Mouse (Mus musculus) forebrain, embryonic 14.5 days (tissue): ENCODE results near the gene Plcb4. TPM values are rescaled to one million over a fixed set of nuclear protein-coding genes. Genes with fewer than 3 reads are reported as not detected.

Source experiments
- ATAC-seq: fragments of 200-750 bp; cut with Nextera tagmentation; 2 replicates; pipeline ENCODE4 v1.8.0; 2017; ENCODE audit warnings: mild to moderate bottlenecking, moderate library complexity
- DNase-seq: peaks from one replicate; pipeline ENCODE4 v3.0.0-alpha.2; 2015; ENCODE audit warnings: low spot score
- H3K27ac ChIP-seq: fragments of 300-500 bp; sonication (generic); 2 replicates; pipeline ENCODE4 v1.5.1; 2014; ENCODE audit warnings: low read depth, mild to moderate bottlenecking, control low read depth, low read length, moderate library complexity
- H3K27me3 ChIP-seq: fragments of 300-500 bp; sonication (generic); replicated peaks from 2 replicates; pipeline ENCODE4 v1.6.1; 2014; ENCODE audit warnings: low read length, control low read depth, mixed read lengths; ENCODE audit not compliant: control insufficient read depth, insufficient read depth
- H3K36me3 ChIP-seq: fragments of 300-500 bp; sonication (generic); 2 replicates; pipeline ENCODE4 v1.6.1; 2014; ENCODE audit warnings: low read length, control low read depth; ENCODE audit not compliant: control insufficient read depth, insufficient read depth
- H3K4me1 ChIP-seq: fragments of 300-500 bp; sonication (generic); 2 replicates; pipeline ENCODE4 v1.6.1; 2014; ENCODE audit warnings: antibody characterized with exemption, low read length, control low read depth; ENCODE audit not compliant: control insufficient read depth, insufficient read depth
- H3K4me2 ChIP-seq: fragments of 300-500 bp; sonication (generic); 2 replicates; pipeline ENCODE4 v1.6.1; 2014; ENCODE audit warnings: mild to moderate bottlenecking, control low read depth, low read length
- H3K4me3 ChIP-seq: fragments of 300-500 bp; sonication (generic); 2 replicates; pipeline ENCODE4 v1.5.1; 2014; ENCODE audit warnings: low read depth, low read length, control low read depth
- H3K9ac ChIP-seq: fragments of 300-500 bp; sonication (generic); 2 replicates; pipeline ENCODE4 v1.6.1; 2014; ENCODE audit warnings: mild to moderate bottlenecking, low read length, control low read depth, moderate library complexity
- H3K9me3 ChIP-seq: fragments of 300-500 bp; sonication (generic); replicated peaks from 2 replicates; pipeline ENCODE4 v1.6.1; 2016; ENCODE audit warnings: low read length, control low read depth, mixed read lengths; ENCODE audit not compliant: control insufficient read depth
- WGBS: fragments of 180-500 bp; shearing (Covaris S2); extraction: QIAGEN DNeasy Blood & Tissue Kit; methylation state at CpG from one replicate; pipeline ENCODE4 v1.1.7; 2014; 5-methylcytosine and 5-hydroxymethylcytosine counted together
- polyA plus RNA-seq: library from polyadenylated mRNA; unstranded; fragments of >200 nt; fragmentation: Nextera tagmentation; extraction: Ambion mirVana; gene quantifications from 2 replicates; pipeline ENCODE4 v1.2.1, GENCODE M21; 2014

Plcb4 gene
- polyA plus RNA-seq, 1 experiment from 2014 or later: 7.1 TPM

DNA sequence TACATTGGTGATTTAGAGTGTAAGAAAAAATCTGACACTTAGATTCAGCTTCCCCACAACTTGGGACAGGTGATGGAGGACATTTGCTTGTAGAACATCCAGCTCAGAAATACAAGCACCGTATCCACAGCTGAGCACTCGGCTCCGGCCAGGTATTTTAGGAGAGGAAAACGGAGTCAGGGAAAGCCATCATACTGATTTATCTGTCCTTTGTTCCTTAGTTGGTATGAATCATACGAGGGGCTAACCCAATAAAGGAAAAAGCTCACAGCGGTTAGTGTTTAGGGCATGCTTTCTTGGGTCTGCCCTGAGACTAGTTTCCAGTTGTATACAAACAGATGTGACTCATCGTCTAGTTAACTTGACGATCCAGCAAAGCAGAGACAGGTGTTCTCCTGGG, 110.9 kb downstream of the Plcb4 start:
- Histone ChIP-seq H3K27me3 (no peaks in the 10 kb centered on the region), H3K4me3 (no peak overlapping the region), H3K27ac (no peak overlapping the region), H3K9me3 (no peaks in the 10 kb centered on the region), H3K36me3 (no peaks in the 10 kb centered on the region), H3K4me2 (no peak overlapping the region), H3K4me1 (no peaks in the 10 kb centered on the region; the same call in 1 of the 2 replicates), H3K9ac (no peak overlapping the region)
- 93% methylated on average over 8 of the region's 8 CpGs for WGBS
- DNase-seq (no peak), ATAC-seq (no peak)

DNA sequence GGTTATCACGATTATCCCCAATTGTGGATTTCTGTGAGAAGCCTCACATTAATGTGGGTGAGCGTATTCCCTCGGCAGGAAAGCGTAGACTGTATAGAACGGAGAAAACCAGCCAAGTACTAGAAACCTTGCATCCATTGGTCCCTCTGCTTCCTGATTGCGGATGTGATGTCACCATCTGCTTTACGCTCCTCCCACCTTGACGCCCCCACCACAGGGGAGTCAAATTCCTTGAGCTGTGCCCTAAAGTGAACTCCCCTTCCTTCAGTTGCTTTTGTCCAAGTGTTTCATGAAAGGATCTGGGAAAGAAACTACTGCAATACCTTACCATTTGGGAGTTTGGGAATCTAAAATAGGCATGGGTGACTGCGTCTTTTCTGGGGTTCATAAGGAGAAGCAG, 111.4 kb downstream of the Plcb4 start:
- H3K4me1 ChIP-seq: no peaks in the 10 kb centered on the region; the same call in 1 of the 2 replicates
- no peak for DNase-seq
- no peak overlapping the region for H3K9ac ChIP-seq
- no peaks in the 10 kb centered on the region for H3K36me3 ChIP-seq
- H3K27ac ChIP-seq: no peak overlapping the region
- H3K27me3 ChIP-seq: no peaks in the 10 kb centered on the region
- H3K9me3 ChIP-seq: no peaks in the 10 kb centered on the region
- no peak for ATAC-seq
- no peak overlapping the region for H3K4me2 ChIP-seq
- H3K4me3 ChIP-seq: no peak overlapping the region
- 90% methylated on average over 9 of the region's 9 CpGs for WGBS

DNA sequence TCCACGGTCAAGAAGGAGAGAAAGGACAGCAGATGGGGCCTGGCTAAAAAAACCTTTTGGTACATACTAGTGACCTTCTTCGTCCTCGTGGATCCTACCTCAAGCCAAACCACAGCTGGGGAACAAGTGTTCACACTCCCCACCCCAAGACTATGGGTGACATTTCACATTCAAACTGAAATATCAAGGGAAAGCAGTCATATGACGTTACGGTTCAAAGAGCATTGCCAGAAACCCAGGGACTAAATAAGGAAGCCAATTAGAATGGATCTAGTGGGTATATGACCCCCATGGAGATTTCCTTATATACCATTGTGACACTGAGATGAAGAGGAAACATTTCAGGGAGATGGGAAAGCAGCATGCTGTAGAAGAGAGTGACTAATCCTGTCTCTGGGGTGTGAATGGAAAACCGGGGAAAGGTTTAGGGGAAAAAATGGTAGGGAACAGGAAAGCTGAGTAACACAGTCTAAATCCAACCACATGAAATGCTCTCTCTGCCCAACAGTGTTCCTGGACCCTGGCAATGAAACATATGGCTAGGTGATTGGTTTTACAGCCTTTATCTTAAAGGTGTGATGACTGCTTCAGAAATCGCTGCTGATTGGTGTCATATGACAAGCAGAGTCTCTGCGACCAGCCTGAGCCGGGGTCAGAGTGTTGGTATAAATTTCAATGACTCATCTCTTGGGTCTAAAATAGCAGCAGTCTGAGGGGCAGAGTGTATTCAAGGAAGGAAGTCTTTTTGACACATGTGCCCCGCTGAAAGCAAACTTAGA, 114.6 kb downstream of the Plcb4 start:
- WGBS: 77% methylated on average over 10 of the region's 10 CpGs
- ATAC-seq (no peak), DNase-seq (no peak)
- H3K9me3 ChIP-seq: no peaks in the 10 kb centered on the region
- no peak overlapping the region for H3K4me3 ChIP-seq
- H3K27ac ChIP-seq: no peak overlapping the region
- no peaks in the 10 kb centered on the region for H3K36me3 ChIP-seq
- no peak overlapping the region for H3K9ac ChIP-seq
- no peaks in the 10 kb centered on the region for H3K27me3 ChIP-seq
- H3K4me2 ChIP-seq: no peak overlapping the region
- H3K4me1 ChIP-seq: no peaks in the 10 kb centered on the region

DNA sequence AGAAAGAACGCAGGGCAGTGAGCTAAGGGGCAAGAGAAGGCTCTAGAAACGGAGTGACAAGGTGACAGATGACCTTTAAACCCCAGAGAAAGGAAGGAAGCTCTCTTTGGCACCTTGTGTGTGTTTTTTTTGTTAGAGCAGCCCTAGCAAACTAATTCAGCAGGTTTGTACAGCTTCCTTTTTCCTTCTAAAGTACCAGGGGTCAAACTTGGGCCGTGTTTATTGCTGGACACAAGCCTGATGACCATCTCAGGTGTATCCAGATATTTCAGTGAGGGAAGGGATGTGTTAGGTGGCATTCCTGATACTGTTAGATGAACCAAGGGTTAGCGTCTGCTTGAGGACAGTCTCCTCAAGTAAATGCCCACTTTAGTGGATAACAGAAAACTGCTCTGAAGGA, 116.2 kb downstream of the Plcb4 start:
- Histone ChIP-seq H3K4me1 (no peaks in the 10 kb centered on the region), H3K9me3 (no peaks in the 10 kb centered on the region), H3K27ac (no peak overlapping the region), H3K4me2 (no peak overlapping the region), H3K36me3 (no peaks in the 10 kb centered on the region), H3K27me3 (no peaks in the 10 kb centered on the region), H3K4me3 (no peak overlapping the region), H3K9ac (no peak overlapping the region)
- ATAC-seq: no peak
- DNase-seq: no peak
- 85% methylated on average over 4 of the region's 4 CpGs for WGBS

DNA sequence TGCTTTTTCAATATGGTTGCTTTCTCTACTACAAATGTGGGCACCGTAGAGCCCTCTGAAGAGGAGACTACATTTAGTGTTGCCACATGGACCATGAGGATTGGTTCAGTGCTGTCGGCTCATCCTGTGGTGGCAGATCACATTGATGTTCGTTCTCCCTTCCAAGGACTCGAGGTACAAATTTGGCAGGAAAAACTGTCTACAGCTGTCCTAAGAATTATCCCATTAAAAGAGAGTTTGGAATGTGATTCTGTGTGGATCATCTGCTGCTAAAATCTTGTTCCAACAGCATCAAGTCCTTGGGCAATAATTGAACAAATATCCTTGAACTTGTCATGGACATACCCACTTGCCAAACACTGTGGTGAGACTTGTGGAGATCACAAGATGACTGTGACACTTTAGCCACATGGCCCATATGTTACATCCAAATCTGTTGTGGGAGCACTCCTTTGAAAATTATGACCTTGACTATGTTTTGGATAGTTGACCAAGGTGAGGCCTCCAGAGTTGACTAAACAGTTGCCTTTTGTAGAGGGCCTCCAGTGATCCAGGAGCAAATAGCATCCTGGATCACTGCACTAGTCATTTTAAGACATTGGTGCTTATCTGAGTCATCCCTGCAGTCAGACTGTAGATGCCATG, 117.4 kb downstream of the Plcb4 start:
- Histone ChIP-seq H3K36me3 (no peaks in the 10 kb centered on the region), H3K4me3 (no peak overlapping the region), H3K9me3 (no peaks in the 10 kb centered on the region), H3K9ac (no peak overlapping the region), H3K27me3 (no peaks in the 10 kb centered on the region), H3K4me1 (no peaks in the 10 kb centered on the region), H3K4me2 (no peak overlapping the region), H3K27ac (no peak overlapping the region)
- DNase-seq (no peak), ATAC-seq (no peak)
- WGBS: 94% methylated on average over 4 of the region's 4 CpGs

DNA sequence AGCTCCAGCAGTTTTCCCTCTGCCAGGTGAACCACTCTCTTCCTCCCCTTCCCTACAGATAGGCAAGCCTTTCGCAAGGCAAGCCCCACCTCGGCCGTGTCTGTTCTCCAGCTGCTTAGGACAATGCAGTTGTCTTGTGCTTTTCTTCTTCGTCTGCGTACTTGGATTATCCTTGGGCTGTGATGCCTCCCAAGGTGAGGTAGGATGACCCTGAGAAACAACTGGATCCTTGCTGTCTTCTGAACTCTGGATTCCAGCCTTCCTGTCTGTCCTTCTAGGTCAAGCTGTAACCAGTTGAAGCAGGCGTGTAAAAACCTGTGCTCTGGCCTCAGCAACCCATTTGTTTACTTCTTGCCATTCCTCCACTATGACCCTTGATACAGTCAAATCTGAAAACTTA, 122.6 kb downstream of the Plcb4 start:
- Histone ChIP-seq H3K4me3 (no peak overlapping the region), H3K36me3 (no peaks in the 10 kb centered on the region), H3K27ac (no peak overlapping the region), H3K4me2 (no peak overlapping the region), H3K27me3 (no peaks in the 10 kb centered on the region), H3K9me3 (no peaks in the 10 kb centered on the region), H3K9ac (no peak overlapping the region), H3K4me1 (no peaks in the 10 kb centered on the region)
- 81% methylated on average over 6 of the region's 6 CpGs for WGBS
- no peak for ATAC-seq
- no peak for DNase-seq

DNA sequence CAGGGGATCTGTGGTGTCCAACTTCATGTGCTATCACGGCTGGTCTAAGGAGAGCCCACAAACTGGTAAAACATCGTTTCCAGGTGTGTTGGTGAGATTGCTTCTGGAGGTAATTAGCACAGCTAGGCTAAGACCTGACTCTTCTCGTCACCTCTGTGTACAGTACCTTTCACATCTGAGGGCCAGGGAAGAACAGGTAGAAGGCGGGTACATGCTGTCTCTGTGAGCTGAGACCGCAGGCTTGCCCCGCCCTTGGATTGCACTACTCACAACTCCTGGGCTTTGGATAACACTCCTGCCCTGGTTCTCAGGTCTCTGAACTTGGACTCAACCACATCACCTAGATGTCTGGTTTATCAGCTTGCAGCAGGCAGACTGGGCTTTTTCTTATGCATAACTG, 128.6 kb downstream of the Plcb4 start:
- H3K36me3 ChIP-seq: no peaks in the 10 kb centered on the region
- 96% methylated on average over 6 of the region's 6 CpGs for WGBS
- H3K9ac ChIP-seq: no peak overlapping the region
- H3K27me3 ChIP-seq: no peaks in the 10 kb centered on the region
- H3K4me2 ChIP-seq: no peak overlapping the region
- no peak overlapping the region for H3K4me3 ChIP-seq
- ATAC-seq: no peak
- H3K9me3 ChIP-seq: no peaks in the 10 kb centered on the region
- no peak for DNase-seq
- H3K27ac ChIP-seq: no peak overlapping the region
- no peaks in the 10 kb centered on the region for H3K4me1 ChIP-seq

DNA sequence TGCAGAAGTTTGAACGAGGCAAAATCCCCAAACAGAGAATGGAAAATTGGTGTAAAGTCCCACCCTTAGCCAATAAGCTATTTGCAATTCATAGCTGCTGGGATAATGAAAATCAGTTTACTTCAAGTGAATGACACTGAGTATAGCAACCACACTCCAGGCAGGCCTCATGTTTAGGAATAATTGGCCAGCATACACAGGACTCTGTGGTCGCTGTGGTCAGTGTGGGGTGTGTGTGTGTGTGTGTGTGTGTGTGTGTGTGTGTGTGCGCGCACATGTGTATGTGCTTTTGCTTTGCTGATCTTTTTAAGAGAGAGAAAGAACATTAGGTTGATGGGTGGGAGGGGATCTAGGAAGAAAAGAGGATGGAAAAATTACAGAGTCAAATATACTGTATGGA, 134.1 kb downstream of the Plcb4 start:
- H3K9ac ChIP-seq: no peak overlapping the region
- H3K27me3 ChIP-seq: no peaks in the 10 kb centered on the region
- H3K36me3 ChIP-seq: no peaks in the 10 kb centered on the region
- WGBS: 84% methylated on average over 4 of the region's 4 CpGs
- no peaks in the 10 kb centered on the region for H3K9me3 ChIP-seq
- 0 out of 2 replicates have a peak, but pooled peaks cover 4% of the 10 kb centered on the region for H3K4me1 ChIP-seq
- DNase-seq: no peak
- H3K27ac ChIP-seq: no peak overlapping the region
- H3K4me2 ChIP-seq: no peak overlapping the region
- no peak overlapping the region for H3K4me3 ChIP-seq
- ATAC-seq: no peak

DNA sequence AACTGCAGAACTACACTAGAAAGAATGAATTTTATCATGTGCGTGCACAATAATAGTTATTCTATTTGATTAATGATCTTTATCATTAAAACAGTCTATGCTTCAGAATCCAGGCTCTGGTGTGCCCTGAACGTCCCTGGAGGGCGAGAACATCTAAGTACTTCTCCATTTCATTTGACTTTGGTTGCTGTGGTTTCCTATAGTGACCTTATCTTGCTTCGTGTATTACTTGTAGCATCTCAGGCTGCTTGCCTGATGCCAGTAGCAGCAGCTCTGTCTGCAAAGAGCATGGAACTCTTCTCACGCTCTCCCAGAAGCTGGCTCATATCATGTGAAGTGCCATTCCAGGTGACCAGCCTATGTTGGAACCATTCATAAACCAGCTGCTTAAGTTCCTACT, 137.9 kb downstream of the Plcb4 start:
- no peak overlapping the region for H3K9ac ChIP-seq
- no peaks in the 10 kb centered on the region for H3K27me3 ChIP-seq
- no peak for DNase-seq
- H3K36me3 ChIP-seq: no peaks in the 10 kb centered on the region
- H3K9me3 ChIP-seq: no peaks in the 10 kb centered on the region
- H3K4me2 ChIP-seq: no peak overlapping the region
- H3K4me1 ChIP-seq: 0 out of 2 replicates have a peak, but pooled peaks cover 4% of the 10 kb centered on the region
- ATAC-seq: no peak
- 91% methylated on average over 5 of the region's 5 CpGs for WGBS
- H3K4me3 ChIP-seq: no peak overlapping the region
- H3K27ac ChIP-seq: no peak overlapping the region
